Mouse (Mus musculus): ENCODE results near the gene Frat2.

DNA sequence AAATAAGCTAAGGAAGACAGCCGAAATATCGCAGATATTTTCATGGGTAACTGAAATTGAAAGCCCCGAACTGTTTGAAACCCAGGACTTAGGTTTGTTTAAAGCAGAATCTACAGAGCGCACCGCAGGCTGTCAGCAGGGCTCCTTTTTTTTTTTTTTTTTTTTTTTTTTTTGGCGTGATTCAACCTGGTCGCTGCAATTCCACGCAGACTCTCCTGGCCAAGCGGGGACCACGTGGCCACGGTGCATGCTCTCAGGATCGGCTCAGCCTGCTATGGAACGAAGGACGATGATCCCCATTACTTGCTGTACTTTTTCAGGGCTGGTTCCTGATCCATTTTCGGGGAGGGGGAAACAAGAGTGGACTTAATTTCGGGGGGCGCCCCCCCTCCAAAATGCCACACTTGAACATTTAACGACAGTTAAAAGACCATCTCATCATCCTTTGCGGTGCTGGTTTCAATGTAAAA, 16.8 kb downstream of the Frat2 start:
- no peak for TF ChIP-seq CTCF (IDR thresholded peaks at IDR 0.05; ENCODE audit: extremely low read depth, insufficient read depth, low read length)
- TF ChIP-seq POLR2A (IDR thresholded peaks at IDR 0.05; ENCODE audit: extremely low read depth, insufficient read depth, low read length): 0 out of 2 replicates have a peak, but pooled peaks have one; percentile 19
